Mouse (Mus musculus) G1E (cell line): ENCODE data around the gene Ccl6.

Experiments used
- CTCF ChIP-seq: IDR thresholded peaks from 2 replicates; pipeline ENCODE4 v1.5.1; 2012; ENCODE audit warnings: low read depth, low read length, inconsistent platforms, mixed read lengths
- TAL1 ChIP-seq: conservative IDR thresholded peaks from 2 replicates; pipeline ENCODE4 v1.6.1; 2012; ENCODE audit warnings: low read depth, low read length, inconsistent platforms, mixed read lengths

DNA sequence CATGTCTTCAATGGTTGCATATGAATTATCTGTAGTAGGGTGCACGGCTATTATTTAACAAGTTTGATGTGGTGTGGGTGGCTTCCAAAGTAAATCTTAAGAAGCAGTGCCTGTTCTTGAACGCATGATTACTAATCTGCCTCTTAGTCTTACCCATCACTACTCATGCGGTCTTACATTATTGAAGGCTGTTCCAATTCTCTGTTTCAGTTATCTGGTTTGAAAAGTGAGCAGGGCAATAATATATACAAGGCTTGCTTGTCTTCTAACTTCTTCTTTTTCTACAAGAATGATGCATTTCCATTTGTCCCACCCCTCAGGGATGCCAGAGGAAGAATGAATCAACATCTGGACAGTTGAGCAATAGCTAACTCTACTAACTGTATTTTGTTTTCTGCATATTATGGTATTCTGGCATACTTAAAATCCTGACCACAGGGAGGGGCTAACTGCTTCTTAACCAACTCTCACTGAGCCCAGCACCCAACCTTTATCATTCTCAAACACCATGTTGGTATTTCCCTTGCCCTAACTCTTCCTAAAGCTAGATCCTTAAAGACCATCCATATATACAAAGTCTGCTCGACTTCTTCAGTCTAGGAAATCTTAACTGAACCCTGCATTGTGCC is 15.8 kb downstream of the Ccl6 start:
- TF ChIP-seq CTCF (no peak), TAL1 (no peak)
